Mouse (Mus musculus) heart, embryonic 14.5 days (tissue): ENCODE measurements at regions not wholly inside any gene's neighbourhood (a gene's known extent, or its start where the extent isn't known, plus 50 kb on each side); places are given as distances from the start of the nearest gene placed in this dataset.

Experiments used
- ATAC-seq: fragments of 200-750 bp; cut with Nextera tagmentation; 2 replicates; pipeline ENCODE4 v1.8.0; 2017; ENCODE audit warnings: low read depth, moderate TSS enrichment; ENCODE audit not compliant: insufficient number of reproducible peaks, insufficient read depth, low FRiP score
- H3K27ac ChIP-seq, 2 experiments: fragments of 200-500 bp in 1 of 2; fragments of 300-500 bp in 1 of 2; sonication (generic) in 1 of 2; replicated peaks in 1 of 2; 2 replicates each; pipeline ENCODE4 v1.5.1; 2012 to 2014; ENCODE audit warnings: low read depth in 2 of 2, low read length in 2 of 2, control low read depth in 1 of 2, mild to moderate bottlenecking in 1 of 2, mixed read lengths in 1 of 2; ENCODE audit not compliant: control insufficient read depth in 1 of 2, insufficient read depth in 1 of 2
- H3K27me3 ChIP-seq: fragments of 300-500 bp; sonication (generic); 2 replicates; pipeline ENCODE4 v1.6.1; 2014; ENCODE audit warnings: mild to moderate bottlenecking, low read length, control low read depth; ENCODE audit not compliant: control insufficient read depth, insufficient read depth
- H3K36me3 ChIP-seq: fragments of 300-500 bp; sonication (generic); 2 replicates; pipeline ENCODE4 v1.6.1; 2014; ENCODE audit warnings: mild to moderate bottlenecking, control low read depth, low read length, mixed read lengths; ENCODE audit not compliant: control insufficient read depth, insufficient read depth
- H3K4me1 ChIP-seq, 2 experiments: fragments of 200-500 bp in 1 of 2; fragments of 300-500 bp in 1 of 2; sonication (generic) in 1 of 2; 2 replicates each; pipeline ENCODE4 v1.6.1; 2012 to 2014; ENCODE audit warnings: low read length in 2 of 2, control low read depth in 1 of 2, mixed read lengths in 1 of 2; ENCODE audit not compliant: control insufficient read depth in 2 of 2, insufficient read depth in 2 of 2
- H3K4me2 ChIP-seq: fragments of 300-500 bp; sonication (generic); 2 replicates; pipeline ENCODE4 v1.6.1; 2014; ENCODE audit warnings: mild to moderate bottlenecking, low read length
- H3K4me3 ChIP-seq, 2 experiments: fragments of 200-500 bp in 1 of 2; fragments of 300-500 bp in 1 of 2; sonication (generic) in 1 of 2; 2 replicates each; pipeline ENCODE4 v1.5.1; 2012 to 2014; ENCODE audit warnings: low read length in 2 of 2, mild to moderate bottlenecking in 2 of 2, control low read depth in 1 of 2, low read depth in 1 of 2, moderate library complexity in 1 of 2; ENCODE audit not compliant: control insufficient read depth in 1 of 2, insufficient read depth in 1 of 2
- H3K9ac ChIP-seq: fragments of 300-500 bp; sonication (generic); 2 replicates; pipeline ENCODE4 v1.6.1; 2014; ENCODE audit warnings: mild to moderate bottlenecking, low read length
- H3K9me3 ChIP-seq: fragments of 300-500 bp; sonication (generic); 2 replicates; pipeline ENCODE4 v1.6.1; 2016; ENCODE audit warnings: low read length, control low read depth; ENCODE audit not compliant: control insufficient read depth
- WGBS: fragments of 180-500 bp; shearing (Covaris S2); extraction: QIAGEN DNeasy Blood & Tissue Kit; methylation state at CpG from one replicate; pipeline ENCODE4 v1.1.7; 2014; 5-methylcytosine and 5-hydroxymethylcytosine counted together

- Histone ChIP-seq H3K27ac (no peak overlapping the region), H3K36me3 (no peaks in the 10 kb centered on the region), H3K4me2 (no peak overlapping the region), H3K9ac (no peak overlapping the region), H3K4me3 (no peak overlapping the region), H3K9me3 (no peaks in the 10 kb centered on the region), H3K27me3 (no peaks in the 10 kb centered on the region), H3K4me1 (no peaks in the 10 kb centered on the region)
- no peak for ATAC-seq
- 81% methylated on average over 6 of the region's 6 CpGs for WGBS
Measured at GRCm38 (mm10) chr2:115126625-115127369, 454.7 kb upstream of the BC052040 start.

- Histone ChIP-seq H3K27me3 (no peaks in the 10 kb centered on the region), H3K9ac (no peak overlapping the region), H3K9me3 (no peaks in the 10 kb centered on the region), H3K4me1 (no peaks in the 10 kb centered on the region), H3K27ac (no peak overlapping the region), H3K36me3 (no peaks in the 10 kb centered on the region), H3K4me3 (no peak overlapping the region), H3K4me2 (no peak overlapping the region)
- no peak for ATAC-seq
- WGBS = 44% methylated on average over 2 of the region's 2 CpGs
Measured at GRCm38 (mm10) chr2:115131746-115132145, 449.8 kb upstream of the BC052040 start.

GRCm38 (mm10) chr2:115132165-115132592 lies 449.3 kb upstream of the BC052040 start:
- Histone ChIP-seq H3K27me3 (no peaks in the 10 kb centered on the region), H3K4me1 (no peaks in the 10 kb centered on the region), H3K36me3 (no peaks in the 10 kb centered on the region), H3K9me3 (no peaks in the 10 kb centered on the region), H3K9ac (no peak overlapping the region), H3K27ac (no peak overlapping the region), H3K4me3 (no peak overlapping the region), H3K4me2 (no peak overlapping the region)
- WGBS = 59% methylated on average over 1 of the region's 1 CpGs
- ATAC-seq = no peak

- Histone ChIP-seq H3K36me3 (no peaks in the 10 kb centered on the region), H3K4me1 (no peaks in the 10 kb centered on the region)
- no peak for ATAC-seq
Measured at GRCm38 (mm10) chr2:115141416-115141815, 440.1 kb upstream of the BC052040 start.

GRCm38 (mm10) chr2:115172111-115172510 lies 409.4 kb upstream of the BC052040 start:
- H3K36me3 ChIP-seq = no peaks in the 10 kb centered on the region
- no peak overlapping the region for H3K27ac ChIP-seq
- no peaks in the 10 kb centered on the region for H3K9me3 ChIP-seq
- no peak overlapping the region for H3K9ac ChIP-seq
- 75% methylated on average over 5 of the region's 5 CpGs for WGBS
- H3K4me2 ChIP-seq = no peak overlapping the region
- H3K4me3 ChIP-seq = no peak overlapping the region
- H3K27me3 ChIP-seq = no peaks in the 10 kb centered on the region
- ATAC-seq = no peak
- no peaks in the 10 kb centered on the region for H3K4me1 ChIP-seq

More at GRCm38 (mm10) chr2:115141416-115141815, 440.1 kb upstream of the BC052040 start:
- Histone ChIP-seq H3K4me3 (no peak overlapping the region), H3K4me2 (no peak overlapping the region), H3K27me3 (no peaks in the 10 kb centered on the region), H3K9ac (no peak overlapping the region), H3K9me3 (no peaks in the 10 kb centered on the region), H3K27ac (no peak overlapping the region)

GRCm38 (mm10) chr2:115177076-115177475 lies 404.4 kb upstream of the BC052040 start:
- Histone ChIP-seq H3K27me3 (no peaks in the 10 kb centered on the region), H3K27ac (no peak overlapping the region), H3K9me3 (no peaks in the 10 kb centered on the region), H3K4me3 (no peak overlapping the region), H3K4me1 (no peaks in the 10 kb centered on the region), H3K36me3 (no peaks in the 10 kb centered on the region), H3K9ac (no peak overlapping the region), H3K4me2 (no peak overlapping the region)
- no peak for ATAC-seq
- WGBS = 89% methylated on average over 1 of the region's 1 CpGs

- no peak overlapping the region for H3K27ac ChIP-seq
- no peaks in the 10 kb centered on the region for H3K27me3 ChIP-seq
- 62% methylated on average over 1 of the region's 1 CpGs for WGBS
- H3K9me3 ChIP-seq = no peaks in the 10 kb centered on the region
- H3K9ac ChIP-seq = no peak overlapping the region
- H3K36me3 ChIP-seq = no peaks in the 10 kb centered on the region
- H3K4me2 ChIP-seq = no peak overlapping the region
- no peak overlapping the region for H3K4me3 ChIP-seq
- no peaks in the 10 kb centered on the region for H3K4me1 ChIP-seq
- ATAC-seq = no peak
Measured at GRCm38 (mm10) chr2:115177896-115178295, 403.6 kb upstream of the BC052040 start.

- H3K27me3 ChIP-seq = no peaks in the 10 kb centered on the region
- no peak overlapping the region for H3K4me2 ChIP-seq
- no peak overlapping the region for H3K9ac ChIP-seq
- no peaks in the 10 kb centered on the region for H3K36me3 ChIP-seq
- no peak for ATAC-seq
- H3K4me3 ChIP-seq = no peak overlapping the region
- H3K9me3 ChIP-seq = no peaks in the 10 kb centered on the region
- no peaks in the 10 kb centered on the region for H3K4me1 ChIP-seq
- no peak overlapping the region for H3K27ac ChIP-seq
Measured at GRCm38 (mm10) chr2:115211191-115211590, 370.3 kb upstream of the BC052040 start.
